Mouse (Mus musculus) heart, adult 2 months (tissue): Measurements from ENCODE around the gene Nudt4. TPM values are rescaled to one million over a fixed set of nuclear protein-coding genes. Genes with fewer than 3 reads are reported as not detected.

Source experiments
- DNase-seq, 2 experiments: peaks; one replicate each; pipeline ENCODE4 v3.0.0; 2021
- H3K27ac ChIP-seq: fragments of 200-600 bp; 2 replicates; pipeline ENCODE4 v1.8.1; 2022
- H3K27me3 ChIP-seq: fragments of 200-500 bp; 2 replicates; pipeline ENCODE4 v1.6.1; 2012; ENCODE audit warnings: mild to moderate bottlenecking, low read length, inconsistent platforms, mixed read lengths; ENCODE audit not compliant: control insufficient read depth, insufficient read depth
- H3K36me3 ChIP-seq: fragments of 200-500 bp; 2 replicates; pipeline ENCODE4 v1.6.1; 2012; ENCODE audit warnings: low read length, inconsistent platforms; ENCODE audit not compliant: control insufficient read depth, insufficient read depth
- H3K4me1 ChIP-seq: fragments of 200-500 bp; 2 replicates; pipeline ENCODE4 v1.6.1; 2011; ENCODE audit warnings: low read length; ENCODE audit not compliant: control insufficient read depth, insufficient read depth
- H3K4me3 ChIP-seq: fragments of 200-600 bp; 2 replicates; pipeline ENCODE4 v1.8.1; 2022
- H3K79me2 ChIP-seq: fragments of 200-500 bp; replicated peaks from 2 replicates; pipeline ENCODE4 v1.6.1; 2012; ENCODE audit warnings: mild to moderate bottlenecking, inconsistent platforms, low read length, moderate library complexity, mixed read lengths; ENCODE audit not compliant: control insufficient read depth, insufficient read depth
- H3K9ac ChIP-seq: fragments of 200-500 bp; 2 replicates; pipeline ENCODE4 v1.6.1; 2012; ENCODE audit warnings: low read depth, mild to moderate bottlenecking, control low read depth, inconsistent platforms, low read length, mixed read lengths
- CTCF ChIP-seq: fragments of 200-600 bp; IDR thresholded peaks from 2 replicates; pipeline ENCODE4 v1.8.1; 2022; ENCODE audit warnings: antibody characterized with exemption, mild to moderate bottlenecking, moderate library complexity
- EP300 ChIP-seq: fragments of 200-500 bp; IDR thresholded peaks from 2 replicates; pipeline ENCODE4 v1.6.1; 2011; ENCODE audit warnings: low read depth, low read length, control low read depth; ENCODE audit not compliant: insufficient read depth
- POLR2A ChIP-seq: fragments of 200-500 bp; IDR thresholded peaks from 2 replicates; pipeline ENCODE4 v1.6.1; 2011; ENCODE audit warnings: mild to moderate bottlenecking, low read depth, low read length, control low read depth; ENCODE audit not compliant: insufficient read depth
- WGBS: fragments of 180-500 bp; shearing (Covaris S2); methylation state at CpG from one replicate; pipeline ENCODE4 v1.1.7; 2018; 5-methylcytosine and 5-hydroxymethylcytosine counted together
- intact Hi-C: fragments of 180-260 bp; cut with DNase I; formaldehyde crosslinking; loops from one replicate; pipeline ENCODE4 v1.15.1; 2025
- polyA plus RNA-seq: library from polyadenylated mRNA; depleted of rRNA; stranded (reverse); fragments of >200 nt; gene quantifications from 2 replicates; pipeline ENCODE4 v1.2.3, GENCODE M21; 2012
- total RNA-seq, 2 experiments: library from RNA; stranded (reverse); gene quantifications; 2 replicates each; pipeline ENCODE4 v1.2.3; 2021

Nudt4 gene
- total and polyA plus RNA-seq, 3 experiments: 48.8 to 349 (median 328) TPM

DNA sequence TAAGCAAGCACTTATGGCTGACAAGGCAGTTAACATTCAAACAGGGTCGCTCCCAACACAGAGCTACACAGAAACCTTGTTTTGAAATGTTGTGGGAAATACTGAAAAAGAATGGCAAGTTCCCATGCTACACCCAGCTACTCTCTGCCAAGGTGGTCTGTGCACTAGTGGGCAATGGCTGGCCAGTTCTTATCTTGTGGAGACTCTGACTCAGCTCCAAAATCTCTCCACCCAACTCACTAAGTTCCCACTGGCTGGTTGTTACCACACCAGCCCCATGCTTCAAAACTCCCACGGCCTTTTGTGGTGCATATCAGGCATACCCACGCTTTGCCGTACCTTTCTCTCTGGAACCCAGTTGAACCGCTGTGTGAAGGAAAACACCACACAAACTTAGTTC is 31.0 kb downstream of the Nudt4 start:
- no peak for TF ChIP-seq CTCF
- no peak for TF ChIP-seq EP300
- no peak for TF ChIP-seq POLR2A
- Histone ChIP-seq H3K27me3 (no peaks in the 10 kb centered on the region), H3K4me1 (peaks cover 12% of the 10 kb centered on the region), H3K27ac (peak overlapping the region; percentile 8), H3K4me3 (no peak overlapping the region), H3K9ac (no peak overlapping the region), H3K36me3 (peaks cover 29% of the 10 kb centered on the region), H3K79me2 (peaks cover 8% of the 10 kb centered on the region)
- intact Hi-C loops: no loop called here
- WGBS: 67% methylated on average over 5 of the region's 5 CpGs
- peak in 1 of 2 experiments; percentile 26 for DNase-seq

DNA sequence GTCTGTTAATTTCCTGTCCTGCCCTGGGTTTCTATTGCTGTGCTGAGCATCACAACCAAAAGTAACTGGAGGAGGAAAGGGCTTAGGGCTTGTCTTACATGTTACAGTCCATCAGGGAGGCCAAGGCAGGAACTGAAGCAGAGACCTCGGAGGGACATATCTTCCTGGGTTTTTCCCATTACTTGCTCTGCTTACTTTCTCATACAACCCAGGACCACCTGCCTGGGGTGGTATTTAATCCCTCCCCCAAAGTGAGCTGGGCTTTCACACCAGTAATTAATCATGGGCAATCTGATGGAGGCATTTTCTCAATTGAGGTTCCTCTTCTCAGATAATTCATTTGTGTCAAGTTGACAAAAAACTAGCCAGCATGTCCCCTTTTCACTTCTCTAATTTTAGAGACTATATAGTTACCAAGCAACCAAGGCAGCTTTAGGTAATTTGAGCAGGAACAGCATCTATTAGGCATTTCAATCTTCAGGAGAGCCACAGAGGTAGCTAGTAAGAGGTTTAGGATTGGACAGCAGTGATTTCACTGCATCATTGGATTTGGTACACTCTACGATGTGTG is 33.3 kb downstream of the Nudt4 start:
- peaks cover 29% of the 10 kb centered on the region for H3K36me3 ChIP-seq
- H3K27ac ChIP-seq: peak overlapping the region; percentile 8; the same call in 1 of the 2 replicates
- peaks cover 16% of the 10 kb centered on the region for H3K4me1 ChIP-seq
- no peak for TF ChIP-seq CTCF
- TF ChIP-seq POLR2A: no peak
- no peak for TF ChIP-seq EP300
- no peaks in the 10 kb centered on the region for H3K27me3 ChIP-seq
- 56% methylated on average over 2 of the region's 2 CpGs for WGBS
- no peak for DNase-seq
- H3K9ac ChIP-seq: no peak overlapping the region
- intact Hi-C loops: no loop called here
- peaks cover 8% of the 10 kb centered on the region for H3K79me2 ChIP-seq
- H3K4me3 ChIP-seq: no peak overlapping the region

DNA sequence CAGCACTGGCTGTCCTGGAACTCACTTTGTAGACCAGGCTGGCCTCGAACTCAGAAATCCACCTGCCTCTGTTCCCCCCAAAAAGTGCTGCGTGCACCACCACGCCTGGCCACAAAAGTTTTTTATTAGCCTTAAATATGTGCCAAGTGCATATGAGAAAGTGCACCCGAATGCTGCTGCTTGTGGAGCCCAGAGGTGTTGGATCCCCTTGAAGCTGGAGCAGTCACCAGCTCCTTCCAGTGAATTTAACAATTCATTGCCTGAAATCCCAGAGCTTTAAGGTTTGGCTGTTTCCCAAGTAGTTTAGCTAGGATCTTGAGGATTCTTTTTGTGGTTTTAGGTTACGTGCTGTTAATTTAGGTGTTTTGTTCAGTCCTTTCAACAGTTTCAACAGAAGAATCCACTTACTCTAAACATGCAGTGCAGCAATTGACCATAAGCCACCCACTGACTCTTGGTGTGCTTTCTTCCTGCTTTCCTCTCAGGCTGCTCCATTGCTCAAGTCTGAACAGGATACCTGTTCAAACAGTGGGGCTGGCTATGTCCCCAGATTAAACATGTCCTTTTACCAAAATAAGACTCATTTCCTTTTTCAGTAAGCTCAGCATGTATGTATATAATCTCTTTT is 37.3 kb downstream of the Nudt4 start:
- Histone ChIP-seq H3K27me3 (no peaks in the 10 kb centered on the region), H3K9ac (no peak overlapping the region), H3K79me2 (peaks cover 12% of the 10 kb centered on the region; the same call in 1 of the 2 replicates), H3K36me3 (peaks cover 23% of the 10 kb centered on the region), H3K27ac (no peak overlapping the region), H3K4me1 (peaks cover 12% of the 10 kb centered on the region), H3K4me3 (no peak overlapping the region)
- WGBS: 81% methylated on average over 5 of the region's 5 CpGs
- no peak for DNase-seq
- intact Hi-C loops: no loop called here
- TF ChIP-seq EP300: no peak
- TF ChIP-seq POLR2A: no peak
- no peak for TF ChIP-seq CTCF

DNA sequence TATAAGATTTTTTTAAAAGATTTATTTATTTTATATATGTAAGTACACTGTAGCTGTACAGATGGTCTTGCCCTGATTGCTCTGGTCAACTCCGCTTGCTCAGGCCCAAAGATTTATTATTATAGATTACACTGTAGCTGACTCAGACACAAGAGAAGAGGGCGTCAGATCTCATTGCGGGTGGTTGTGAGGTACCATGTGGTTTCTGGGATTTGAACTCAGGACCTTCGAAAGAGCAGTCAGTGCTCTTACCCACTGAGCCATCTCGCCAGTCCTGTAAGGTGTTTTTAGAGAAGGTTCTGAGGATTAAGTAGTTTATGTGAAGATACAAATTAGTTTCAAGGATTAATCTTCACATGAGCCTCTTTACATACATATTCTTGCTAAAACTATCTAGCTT is 38.1 kb downstream of the Nudt4 start:
- Histone ChIP-seq H3K36me3 (peaks cover 18% of the 10 kb centered on the region), H3K79me2 (peaks cover 12% of the 10 kb centered on the region; the same call in 1 of the 2 replicates), H3K27ac (no peak overlapping the region), H3K27me3 (no peaks in the 10 kb centered on the region), H3K9ac (no peak overlapping the region), H3K4me1 (peaks cover 10% of the 10 kb centered on the region), H3K4me3 (no peak overlapping the region)
- no peak for DNase-seq
- TF ChIP-seq EP300: no peak
- no peak for TF ChIP-seq CTCF
- no peak for TF ChIP-seq POLR2A
- intact Hi-C loops: no loop called here
- 97% methylated on average over 5 of the region's 5 CpGs for WGBS

- H3K9ac ChIP-seq: no peak overlapping the region
- TF ChIP-seq CTCF (no peak), EP300 (no peak)
- intact Hi-C loops: no loop called here
- H3K36me3 ChIP-seq: peaks cover 15% of the 10 kb centered on the region
- peaks cover 12% of the 10 kb centered on the region; the same call in 1 of the 2 replicates for H3K79me2 ChIP-seq
- no peaks in the 10 kb centered on the region for H3K27me3 ChIP-seq
- 33% methylated on average over 6 of the region's 6 CpGs for WGBS
- H3K27ac ChIP-seq: no peak overlapping the region
- DNase-seq: no peak
- H3K4me3 ChIP-seq: no peak overlapping the region
- peaks cover 7% of the 10 kb centered on the region for H3K4me1 ChIP-seq
These were observed 38.8 kb downstream of the Nudt4 start for GRCm38 (mm10) chr10:95525037-95525675.

DNA sequence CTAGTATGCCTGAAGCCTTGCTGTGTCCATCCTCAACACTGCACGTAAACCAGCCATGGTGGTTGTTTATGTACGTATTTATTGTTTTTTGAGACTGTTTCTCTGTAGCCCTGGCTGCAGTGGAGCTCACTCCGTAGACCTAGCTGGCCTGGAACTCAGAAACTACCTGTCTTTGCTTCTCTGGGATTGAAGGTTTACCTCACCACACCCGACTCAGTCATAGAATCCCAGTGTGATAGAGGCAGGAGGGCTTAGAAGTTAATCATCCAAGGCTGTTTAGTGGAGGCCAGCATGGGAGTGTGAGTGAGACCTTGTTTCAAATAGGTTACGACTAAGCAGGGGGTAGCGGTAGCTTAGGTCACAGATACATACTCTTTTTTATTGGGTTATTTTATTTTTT is 46.3 kb downstream of the Nudt4 start:
- Histone ChIP-seq H3K79me2 (peaks cover 10% of the 10 kb centered on the region; the same call in 1 of the 2 replicates), H3K9ac (no peak overlapping the region), H3K36me3 (peaks cover 6% of the 10 kb centered on the region), H3K4me3 (no peak overlapping the region), H3K27me3 (no peaks in the 10 kb centered on the region), H3K27ac (no peak overlapping the region), H3K4me1 (peaks cover 12% of the 10 kb centered on the region)
- intact Hi-C loops: no loop called here
- TF ChIP-seq EP300 (no peak), CTCF (no peak), POLR2A (no peak)
- 84% methylated on average over 6 of the region's 6 CpGs for WGBS
- DNase-seq: no peak
